Mouse (Mus musculus): ENCODE results near the gene Josd1.
A peak's percentile ranks its signal among the peaks of the same experiment; 100 is the strongest.

GRCm38 (mm10) chr15:79687175-79687574 is 544 bp downstream of the Josd1 start:
- TF ChIP-seq CTCF (IDR thresholded peaks at IDR 0.05; ENCODE audit: borderline replicate concordance, insufficient read depth, low read length) (no peak), POLR2A (IDR thresholded peaks at IDR 0.05; ENCODE audit: low read depth, low read length) (peak; percentile 40; the same call in 1 of the 2 replicates)
